Mouse (Mus musculus) MEL (cell line): ENCODE data around the gene 1700017D01Rik.

Experiments used
- EP300 ChIP-seq, 2 experiments: IDR thresholded peaks; 2 replicates each; pipeline ENCODE4 v1.6.1; 2011; ENCODE audit warnings: improper control_type of control experiment in 2 of 2, low read length in 2 of 2, low read depth in 1 of 2, mild to moderate bottlenecking in 1 of 2
- GATA1 ChIP-seq: IDR thresholded peaks from 2 replicates; pipeline ENCODE4 v1.6.1; 2011; ENCODE audit warnings: low read depth, low read length, improper control_type of control experiment
- MAX ChIP-seq: IDR thresholded peaks from 2 replicates; pipeline ENCODE4 v1.6.1; 2011; ENCODE audit warnings: low read length, improper control_type of control experiment
- MAZ ChIP-seq: IDR thresholded peaks from 2 replicates; pipeline ENCODE4 v1.6.1; 2012; ENCODE audit warnings: low read depth, mild to moderate bottlenecking, inconsistent platforms, low read length, improper control_type of control experiment
- POLR2A ChIP-seq, 2 experiments: IDR thresholded peaks; 2 replicates each; pipeline ENCODE4 v1.6.1; 2011 to 2012; ENCODE audit warnings: low read length in 2 of 2, mild to moderate bottlenecking in 2 of 2, control low read depth in 1 of 2, improper control_type of control experiment in 1 of 2, low read depth in 1 of 2, moderate library complexity in 1 of 2; ENCODE audit not compliant: control insufficient read depth in 1 of 2, insufficient read depth in 1 of 2, poor library complexity in 1 of 2
- TBP ChIP-seq: IDR thresholded peaks from 2 replicates; pipeline ENCODE4 v1.8.0; 2011; ENCODE audit warnings: low read depth, low read length, improper control_type of control experiment
- USF2 ChIP-seq, 2 experiments: IDR thresholded peaks; 2 replicates each; pipeline ENCODE4 v1.6.1; 2011 to 2012; ENCODE audit warnings: improper control_type of control experiment in 2 of 2, low read length in 2 of 2, borderline replicate concordance in 1 of 2, inconsistent platforms in 1 of 2, low read depth in 1 of 2, mild to moderate bottlenecking in 1 of 2; ENCODE audit not compliant: insufficient read depth in 1 of 2

GRCm38 (mm10) chr19:11052877-11053276, 77.8 kb downstream of the 1700017D01Rik start:
- TF ChIP-seq EP300 (IDR thresholded peaks at IDR 0.05; ENCODE audit: low read depth in 1 of 2, low read length in 2 of 2): no peak
- no peak for TF ChIP-seq USF2 (IDR thresholded peaks at IDR 0.05; ENCODE audit: borderline replicate concordance in 1 of 2, insufficient read depth in 1 of 2, low read depth in 1 of 2, low read length in 2 of 2)
- TF ChIP-seq GATA1: no peak
- no peak for TF ChIP-seq MAX
- TF ChIP-seq POLR2A (IDR thresholded peaks at IDR 0.05; ENCODE audit: control insufficient read depth in 1 of 2, insufficient read depth in 1 of 2, low read depth in 1 of 2, low read length in 2 of 2, poor library complexity in 1 of 2): no peak
- TF ChIP-seq MAZ: no peak
- TF ChIP-seq TBP: no peak
